Mouse (Mus musculus) neutrophil, adult 59 days (primary cell): ENCODE data around the gene Mcrs1. TPM values are rescaled to one million over a fixed set of nuclear protein-coding genes. Genes with fewer than 3 reads are reported as not detected.

ENCODE experiments used
- total RNA-seq, 2 experiments: library from RNA; stranded (reverse); gene quantifications; 1 replicate in 1 of 2; 2 replicates in 1 of 2; pipeline ENCODE4 v1.2.4; 2023

The Mcrs1 gene
- total RNA-seq = 10 to 100 TPM; 49.2 to 57.1 TPM

GRCm38 (mm10) chr15:99251626-99252380 is at the start of gene Mcrs1:
TSS of gene Mcrs1 (minus strand) at chr15:99251961.

GRCm38 (mm10) chr15:99295484-99295981 is 43.8 kb upstream of the Mcrs1 start, which contains the start of gene Fam186b:
TSS of gene Fam186b (minus strand) at chr15:99295888.

GRCm38 (mm10) chr15:99294813-99295374 is 43.1 kb upstream of the Mcrs1 start, which contains the start of gene Prpf40b:
TSS of gene Prpf40b (plus strand) at chr15:99295087.

GRCm38 (mm10) chr15:99224208-99224911 is 27.4 kb downstream of the Mcrs1 start, which contains the start of gene Kcnh3:
TSS of gene Kcnh3 (plus strand) at chr15:99224861.

Other genes starting within 250 kb of the Mcrs1 start
- gene Tuba1c, start 222.1 kb downstream of the Mcrs1 start, total RNA-seq = 100 to 1,000 TPM; 267 to 280 TPM
- gene Prph, start 196.8 kb downstream of the Mcrs1 start, total RNA-seq = not detected
- gene Troap, start 177.4 kb downstream of the Mcrs1 start, total RNA-seq = 10 to 100 TPM; 30.9 to 35.2 TPM
- not detected for gene C1ql4, start 164.1 kb downstream of the Mcrs1 start, total RNA-seq
- gene Dnajc22, start 158.8 kb downstream of the Mcrs1 start, total RNA-seq = 1 to 10 TPM; 1.6 to 2.3 TPM
- gene Spats2, start 126.0 kb downstream of the Mcrs1 start, total RNA-seq = under 1 TPM in 1 of 2 experiments, not detected in 1; 0.18 TPM
- gene Kcnh3, start 27.1 kb downstream of the Mcrs1 start, total RNA-seq = not detected
- gene Prpf40b, start 43.1 kb upstream of the Mcrs1 start, total RNA-seq = 1 to 10 TPM; 1.1 to 1.5 TPM
- gene Fam186b, start 43.9 kb upstream of the Mcrs1 start, total RNA-seq = not detected
- gene Fmnl3, start 118.5 kb upstream of the Mcrs1 start, total RNA-seq = 10 to 100 TPM; 51.0 to 51.2 TPM
- 100 to 1,000 TPM; 553 to 562 TPM for gene Tmbim6, start 140.9 kb upstream of the Mcrs1 start, total RNA-seq
- 1 to 10 TPM; 2.6 to 3.2 TPM for gene Nckap5l, start 205.8 kb upstream of the Mcrs1 start, total RNA-seq
- 1 to 10 TPM; 5.5 to 8.2 TPM for gene Bcdin3d, start 222.8 kb upstream of the Mcrs1 start, total RNA-seq